Mouse (Mus musculus): Measurements from ENCODE around the gene Shpk.

- TF ChIP-seq CTCF (IDR thresholded peaks at IDR 0.05; ENCODE audit: low read depth, low read length) (no peak), POLR2A (IDR thresholded peaks at IDR 0.05; ENCODE audit: insufficient read depth, low read length) (no peak)
These were observed 37.0 kb upstream of the Shpk start for GRCm38 (mm10) chr11:73162284-73162683.
